Mouse (Mus musculus): ENCODE measurements at regions not wholly inside any gene's neighbourhood (a gene's known extent, or its start where the extent isn't known, plus 50 kb on each side); places are given as distances from the start of the nearest gene placed in this dataset.
A peak's percentile ranks its signal among the peaks of the same experiment; 100 is the strongest.

DNA sequence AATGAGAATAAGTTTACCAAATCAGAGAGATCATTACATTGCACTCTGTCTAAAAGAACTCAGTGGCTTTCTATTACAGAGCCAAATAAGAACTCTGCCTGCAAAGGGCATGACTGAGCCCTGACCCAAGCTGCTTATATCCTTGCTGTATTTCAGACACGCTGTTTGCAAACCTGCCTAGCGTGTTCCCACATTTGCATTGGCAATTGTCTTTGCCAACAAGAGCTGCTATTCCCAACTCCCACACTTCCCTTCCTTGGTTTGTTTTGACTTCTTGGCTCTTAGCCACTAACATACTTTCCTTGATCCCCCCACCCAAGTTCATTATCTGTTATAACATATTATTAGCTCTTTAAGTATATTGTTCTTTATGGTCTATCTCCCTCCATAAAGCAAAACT, 791.1 kb upstream of the A1bg start:
- no peaks in the 10 kb centered on the region for H3K27me3 ChIP-seq (replicated peaks; ENCODE audit: control insufficient read depth, insufficient read depth, low read length)
- H3K9ac ChIP-seq (ENCODE audit: low read depth, low read length): no peak overlapping the region
- no peak overlapping the region for H3K4me3 ChIP-seq (ENCODE audit: low read length)
- H3K27ac ChIP-seq (ENCODE audit: low read depth, low read length): no peak overlapping the region
- no peaks in the 10 kb centered on the region for H3K4me1 ChIP-seq (ENCODE audit: control insufficient read depth, insufficient read depth, low read depth, low read length)
- H3K36me3 ChIP-seq (ENCODE audit: control insufficient read depth, insufficient read depth, low read length): no peaks in the 10 kb centered on the region
- H3K4me2 ChIP-seq (ENCODE audit: low read length): no peak overlapping the region
- ATAC-seq: no peak
- WGBS: 56% methylated on average over 2 of the region's 2 CpGs
- no peaks in the 10 kb centered on the region for H3K9me3 ChIP-seq (ENCODE audit: control insufficient read depth, low read length)

DNA sequence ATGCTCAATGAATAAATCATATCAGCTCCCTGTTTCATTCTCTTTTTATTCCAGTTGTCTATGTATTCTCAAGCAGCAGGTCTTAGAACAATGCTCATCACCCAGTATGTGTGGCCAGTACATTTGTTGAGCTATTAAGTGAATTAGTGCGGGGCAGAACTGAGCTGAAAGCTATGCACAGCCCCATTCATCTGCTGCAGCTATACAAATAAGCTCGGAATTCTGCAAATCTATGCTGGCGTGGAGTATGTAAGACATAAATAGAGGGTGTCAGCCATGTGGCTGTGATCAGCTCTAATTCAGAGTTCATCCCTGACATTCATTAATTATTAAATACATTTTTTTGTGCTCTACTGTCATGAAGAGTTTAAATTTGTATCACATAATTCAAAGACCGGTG, 786.1 kb upstream of the A1bg start:
- Histone ChIP-seq H3K4me2 (ENCODE audit: low read length) (no peak overlapping the region), H3K4me3 (ENCODE audit: low read length) (no peak overlapping the region), H3K9me3 (ENCODE audit: control insufficient read depth, low read length) (no peaks in the 10 kb centered on the region), H3K27me3 (replicated peaks; ENCODE audit: control insufficient read depth, insufficient read depth, low read length) (no peaks in the 10 kb centered on the region), H3K27ac (ENCODE audit: low read depth, low read length) (no peak overlapping the region), H3K9ac (ENCODE audit: low read depth, low read length) (no peak overlapping the region), H3K4me1 (ENCODE audit: control insufficient read depth, insufficient read depth, low read depth, low read length) (no peaks in the 10 kb centered on the region), H3K36me3 (ENCODE audit: control insufficient read depth, insufficient read depth, low read length) (no peaks in the 10 kb centered on the region)
- WGBS: 78% methylated on average over 4 of the region's 4 CpGs
- no peak for ATAC-seq

DNA sequence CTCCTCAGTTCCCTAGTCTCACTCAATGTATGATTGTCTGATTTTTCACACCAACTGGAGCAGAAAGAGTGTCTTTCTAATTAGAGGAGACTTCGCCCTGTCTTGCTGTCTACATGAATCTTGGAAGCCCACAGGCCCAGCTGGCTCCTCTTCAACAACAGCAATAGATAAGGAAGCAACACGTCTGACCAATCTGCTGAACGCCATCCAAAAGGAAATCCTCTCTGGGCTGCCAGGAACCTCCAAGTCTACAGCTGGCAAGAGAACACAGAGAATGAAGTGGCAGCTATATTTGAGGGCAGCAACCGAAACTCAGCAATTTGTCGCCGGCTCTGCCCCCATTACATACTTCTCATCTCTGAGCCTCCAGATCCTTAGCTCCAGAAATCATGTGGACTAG, 785.1 kb upstream of the A1bg start:
- no peak; the same call in 1 of the 2 replicates for ATAC-seq
- H3K9ac ChIP-seq (ENCODE audit: low read depth, low read length): no peak overlapping the region
- no peaks in the 10 kb centered on the region for H3K36me3 ChIP-seq (ENCODE audit: control insufficient read depth, insufficient read depth, low read length)
- no peaks in the 10 kb centered on the region for H3K9me3 ChIP-seq (ENCODE audit: control insufficient read depth, low read length)
- WGBS: 69% methylated on average over 6 of the region's 6 CpGs
- no peak overlapping the region for H3K4me3 ChIP-seq (ENCODE audit: low read length)
- no peak overlapping the region for H3K27ac ChIP-seq (ENCODE audit: low read depth, low read length)
- H3K27me3 ChIP-seq (replicated peaks; ENCODE audit: control insufficient read depth, insufficient read depth, low read length): no peaks in the 10 kb centered on the region
- no peak overlapping the region for H3K4me2 ChIP-seq (ENCODE audit: low read length)
- no peaks in the 10 kb centered on the region for H3K4me1 ChIP-seq (ENCODE audit: control insufficient read depth, insufficient read depth, low read depth, low read length)

DNA sequence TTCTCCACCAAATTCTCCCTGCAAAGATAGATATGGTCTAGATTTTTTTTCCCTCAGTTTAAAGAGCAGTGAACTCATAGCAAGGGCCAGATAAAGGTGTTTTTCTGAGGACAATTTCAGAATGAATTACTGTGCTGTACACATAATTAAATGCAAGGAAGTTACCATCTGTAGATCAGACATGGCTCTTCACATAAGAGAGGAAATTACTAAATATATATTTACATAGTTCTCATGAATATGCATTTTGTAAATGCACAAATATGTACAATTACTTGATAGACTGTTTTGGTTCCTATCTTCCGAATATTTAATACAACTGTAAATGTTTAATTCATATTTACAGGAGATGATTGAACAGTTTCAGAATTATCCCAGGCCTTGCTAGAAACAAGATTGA, 769.9 kb upstream of the A1bg start:
- H3K4me2 ChIP-seq (ENCODE audit: low read length): no peak overlapping the region
- no peak overlapping the region for H3K4me3 ChIP-seq (ENCODE audit: low read length)
- H3K27me3 ChIP-seq (replicated peaks; ENCODE audit: control insufficient read depth, insufficient read depth, low read length): no peaks in the 10 kb centered on the region
- no peaks in the 10 kb centered on the region for H3K36me3 ChIP-seq (ENCODE audit: control insufficient read depth, insufficient read depth, low read length)
- H3K9ac ChIP-seq (ENCODE audit: low read depth, low read length): no peak overlapping the region
- H3K4me1 ChIP-seq (ENCODE audit: control insufficient read depth, insufficient read depth, low read depth, low read length): peaks cover 5% of the 10 kb centered on the region
- no peaks in the 10 kb centered on the region for H3K9me3 ChIP-seq (ENCODE audit: control insufficient read depth, low read length)
- WGBS: 80% methylated on average over 1 of the region's 1 CpGs
- ATAC-seq: no peak
- no peak overlapping the region for H3K27ac ChIP-seq (ENCODE audit: low read depth, low read length)

- Histone ChIP-seq H3K9ac (ENCODE audit: low read depth, low read length) (peak overlapping the region; percentile 9; the same call in 1 of the 2 replicates), H3K4me3 (ENCODE audit: low read length) (peak overlapping the region; percentile 20), H3K27me3 (replicated peaks; ENCODE audit: control insufficient read depth, insufficient read depth, low read length) (no peaks in the 10 kb centered on the region), H3K27ac (ENCODE audit: low read depth, low read length) (peak overlapping the region; percentile 26), H3K36me3 (ENCODE audit: control insufficient read depth, insufficient read depth, low read length) (no peaks in the 10 kb centered on the region), H3K4me1 (ENCODE audit: control insufficient read depth, insufficient read depth, low read depth, low read length) (peaks cover 5% of the 10 kb centered on the region), H3K4me2 (ENCODE audit: low read length) (peak overlapping the region; percentile 38), H3K9me3 (ENCODE audit: control insufficient read depth, low read length) (no peaks in the 10 kb centered on the region)
- peak; percentile 94 for ATAC-seq
- WGBS: 40% methylated on average over 13 of the region's 13 CpGs
These were observed 767.6 kb upstream of the A1bg start for GRCm38 (mm10) chr15:61690425-61690824.

DNA sequence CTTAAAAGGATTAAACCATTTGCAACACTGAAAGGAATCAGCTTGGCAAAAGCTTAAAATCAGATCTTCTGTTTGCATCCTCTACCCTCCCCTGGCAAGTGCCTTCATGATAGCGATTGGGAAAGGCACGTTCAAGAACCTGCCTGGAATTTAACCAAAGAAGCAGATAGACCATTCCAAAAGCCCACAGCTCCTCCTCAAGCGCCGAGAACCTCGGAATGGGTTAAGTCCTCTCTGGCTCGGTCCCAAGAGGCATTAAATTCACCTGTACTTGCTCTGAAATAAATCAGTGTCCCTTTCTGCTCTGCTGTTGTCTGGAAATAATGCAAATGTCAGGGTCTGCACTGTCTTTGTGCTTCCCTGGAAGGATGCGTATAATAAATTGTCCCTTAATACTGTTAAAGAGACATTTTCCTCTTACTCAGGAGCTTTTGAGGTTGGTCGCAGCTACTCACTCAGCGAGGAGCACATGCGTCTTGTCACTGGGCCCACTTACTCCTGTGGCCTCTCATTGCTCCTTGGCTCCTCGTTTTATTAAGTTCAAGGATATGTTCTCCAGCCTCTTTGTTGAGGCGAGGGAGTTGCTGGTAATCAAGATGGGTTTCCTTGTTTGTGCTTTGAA, 767.1 kb upstream of the A1bg start:
- Histone ChIP-seq H3K4me1 (ENCODE audit: control insufficient read depth, insufficient read depth, low read depth, low read length) (peaks cover 5% of the 10 kb centered on the region), H3K4me3 (ENCODE audit: low read length) (peak overlapping the region; percentile 20), H3K9ac (ENCODE audit: low read depth, low read length) (no peak overlapping the region), H3K9me3 (ENCODE audit: control insufficient read depth, low read length) (no peaks in the 10 kb centered on the region), H3K36me3 (ENCODE audit: control insufficient read depth, insufficient read depth, low read length) (no peaks in the 10 kb centered on the region), H3K27ac (ENCODE audit: low read depth, low read length) (peak overlapping the region; percentile 26), H3K27me3 (replicated peaks; ENCODE audit: control insufficient read depth, insufficient read depth, low read length) (no peaks in the 10 kb centered on the region), H3K4me2 (ENCODE audit: low read length) (peak overlapping the region; percentile 38)
- ATAC-seq: peak; percentile 82
- WGBS: 41% methylated on average over 12 of the region's 12 CpGs

DNA sequence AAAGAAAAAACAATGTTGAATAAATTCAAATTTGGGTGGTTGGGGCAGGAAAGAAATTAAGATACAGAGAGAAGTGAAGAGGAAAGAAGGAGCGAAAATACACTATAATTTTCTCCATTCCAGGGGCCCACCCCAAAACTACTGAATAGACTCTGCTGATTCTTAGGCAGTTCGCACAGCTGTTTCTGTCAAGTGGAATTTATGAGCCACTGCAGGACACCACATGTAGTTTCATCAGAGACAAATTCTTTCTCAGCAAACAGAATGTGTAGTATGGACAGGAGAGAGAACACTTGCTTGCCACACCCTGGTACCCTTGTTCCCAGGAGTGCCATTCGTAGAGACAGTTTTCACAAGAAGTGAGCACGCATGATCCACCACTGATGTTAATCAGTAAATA, 760.2 kb upstream of the A1bg start:
- Histone ChIP-seq H3K4me2 (ENCODE audit: low read length) (no peak overlapping the region), H3K36me3 (ENCODE audit: control insufficient read depth, insufficient read depth, low read length) (no peaks in the 10 kb centered on the region), H3K4me3 (ENCODE audit: low read length) (no peak overlapping the region), H3K27ac (ENCODE audit: low read depth, low read length) (no peak overlapping the region), H3K27me3 (replicated peaks; ENCODE audit: control insufficient read depth, insufficient read depth, low read length) (no peaks in the 10 kb centered on the region), H3K9ac (ENCODE audit: low read depth, low read length) (no peak overlapping the region), H3K9me3 (ENCODE audit: control insufficient read depth, low read length) (no peaks in the 10 kb centered on the region), H3K4me1 (ENCODE audit: control insufficient read depth, insufficient read depth, low read depth, low read length) (no peaks in the 10 kb centered on the region)
- ATAC-seq: no peak
- WGBS: 95% methylated on average over 4 of the region's 4 CpGs

DNA sequence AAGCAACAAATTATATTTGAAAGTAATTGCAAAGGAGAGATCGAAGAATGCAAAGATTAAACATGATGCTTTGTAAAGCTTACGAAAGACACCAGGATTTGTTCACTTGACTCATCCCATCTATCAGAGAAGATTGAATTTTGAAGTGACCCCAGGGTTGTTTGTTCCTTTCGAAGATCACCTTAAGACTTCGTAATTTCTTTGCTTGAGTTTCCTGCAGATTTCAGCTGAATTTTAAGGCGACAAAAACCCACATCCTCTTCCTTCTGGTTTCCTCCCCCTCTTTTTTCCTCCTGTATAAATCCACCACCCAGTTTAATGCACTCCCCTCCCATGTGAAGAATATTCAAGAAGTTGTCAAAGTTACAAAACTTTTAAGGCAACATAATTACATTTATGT, 747.7 kb upstream of the A1bg start:
- H3K27me3 ChIP-seq (replicated peaks; ENCODE audit: control insufficient read depth, insufficient read depth, low read length): no peaks in the 10 kb centered on the region
- H3K4me2 ChIP-seq (ENCODE audit: low read length): no peak overlapping the region
- no peak overlapping the region for H3K4me3 ChIP-seq (ENCODE audit: low read length)
- WGBS: 88% methylated on average over 5 of the region's 5 CpGs
- no peak overlapping the region for H3K27ac ChIP-seq (ENCODE audit: low read depth, low read length)
- no peaks in the 10 kb centered on the region for H3K4me1 ChIP-seq (ENCODE audit: control insufficient read depth, insufficient read depth, low read depth, low read length)
- no peaks in the 10 kb centered on the region for H3K36me3 ChIP-seq (ENCODE audit: control insufficient read depth, insufficient read depth, low read length)
- ATAC-seq: no peak
- no peaks in the 10 kb centered on the region for H3K9me3 ChIP-seq (ENCODE audit: control insufficient read depth, low read length)
- H3K9ac ChIP-seq (ENCODE audit: low read depth, low read length): no peak overlapping the region

- Histone ChIP-seq H3K9ac (ENCODE audit: low read depth, low read length) (no peak overlapping the region), H3K4me3 (ENCODE audit: low read length) (no peak overlapping the region), H3K27ac (ENCODE audit: low read depth, low read length) (no peak overlapping the region), H3K27me3 (replicated peaks; ENCODE audit: control insufficient read depth, insufficient read depth, low read length) (no peaks in the 10 kb centered on the region), H3K4me1 (ENCODE audit: control insufficient read depth, insufficient read depth, low read depth, low read length) (no peaks in the 10 kb centered on the region), H3K4me2 (ENCODE audit: low read length) (no peak overlapping the region), H3K9me3 (ENCODE audit: control insufficient read depth, low read length) (no peaks in the 10 kb centered on the region), H3K36me3 (ENCODE audit: control insufficient read depth, insufficient read depth, low read length) (no peaks in the 10 kb centered on the region)
- 46% methylated on average over 3 of the region's 3 CpGs for WGBS
- ATAC-seq: no peak
These were observed 737.8 kb upstream of the A1bg start for GRCm38 (mm10) chr15:61660581-61660980.

GRCm38 (mm10) chr15:61656951-61657350, 734.1 kb upstream of the A1bg start:
- H3K4me3 ChIP-seq (ENCODE audit: low read length): no peak overlapping the region
- H3K4me2 ChIP-seq (ENCODE audit: low read length): no peak overlapping the region
- H3K9ac ChIP-seq (ENCODE audit: low read depth, low read length): no peak overlapping the region
- H3K9me3 ChIP-seq (ENCODE audit: control insufficient read depth, low read length): no peaks in the 10 kb centered on the region
- no peak overlapping the region for H3K27ac ChIP-seq (ENCODE audit: low read depth, low read length)
- no peak for ATAC-seq
- H3K27me3 ChIP-seq (replicated peaks; ENCODE audit: control insufficient read depth, insufficient read depth, low read length): no peaks in the 10 kb centered on the region
- H3K4me1 ChIP-seq (ENCODE audit: control insufficient read depth, insufficient read depth, low read depth, low read length): no peaks in the 10 kb centered on the region
- no peaks in the 10 kb centered on the region for H3K36me3 ChIP-seq (ENCODE audit: control insufficient read depth, insufficient read depth, low read length)

Data from hindbrain, embryonic 16.5 days (tissue).